Mouse (Mus musculus) naive thymus-derived CD4-positive, alpha-beta T cell, adult 5 months (primary cell): Measurements from ENCODE around the gene Ascl4. TPM values are rescaled to one million over a fixed set of nuclear protein-coding genes. Genes with fewer than 3 reads are reported as not detected.

ENCODE experiments used
- polyA plus RNA-seq: library from polyadenylated mRNA; unstranded; fragments of 100-300 nt; shearing (Covaris generic); gene quantifications from one replicate; pipeline ENCODE4 v1.2.1, GENCODE M21; 2017

The Ascl4 gene
- polyA plus RNA-seq = 0.17 TPM

DNA sequence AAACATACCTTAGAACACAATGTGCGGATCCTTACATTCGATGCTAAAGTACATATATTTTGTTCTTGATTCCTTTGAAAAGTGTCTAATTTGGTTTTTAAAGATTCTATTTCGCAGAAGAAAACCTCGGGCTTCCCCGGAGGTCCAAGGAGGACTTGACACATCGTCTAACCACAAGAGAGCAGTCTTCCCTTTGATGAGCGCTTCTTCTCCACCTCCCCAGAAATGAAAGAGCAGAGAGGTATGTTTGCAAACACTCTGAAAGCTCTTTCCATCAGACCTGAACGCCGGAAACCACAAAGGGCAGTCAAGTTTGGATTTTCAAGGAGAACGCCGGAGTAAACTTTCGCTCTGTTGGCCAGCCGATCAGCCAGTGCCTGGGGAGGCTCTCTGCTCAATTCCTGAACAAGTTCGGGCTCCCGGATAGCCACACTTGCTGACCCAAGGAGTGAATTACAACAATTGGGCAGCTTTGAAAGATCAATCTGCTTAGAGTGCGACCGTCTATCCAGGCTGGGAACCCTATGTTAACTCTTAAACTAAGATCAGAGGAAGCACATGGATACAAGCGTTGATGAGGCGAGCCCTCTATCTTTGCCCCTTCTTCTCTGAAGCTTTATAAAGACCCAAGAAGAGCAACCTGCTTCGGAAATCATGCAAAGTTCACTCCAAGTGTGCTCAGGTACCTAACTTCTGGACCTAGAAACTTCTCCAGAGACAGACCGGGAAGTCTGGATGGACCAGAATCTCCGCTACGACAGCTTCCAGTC lies at the start of gene Ascl4:
Gene Ascl4, plus strand, starts transcription at position 6 of the 770 bp plus-strand sequence.

DNA sequence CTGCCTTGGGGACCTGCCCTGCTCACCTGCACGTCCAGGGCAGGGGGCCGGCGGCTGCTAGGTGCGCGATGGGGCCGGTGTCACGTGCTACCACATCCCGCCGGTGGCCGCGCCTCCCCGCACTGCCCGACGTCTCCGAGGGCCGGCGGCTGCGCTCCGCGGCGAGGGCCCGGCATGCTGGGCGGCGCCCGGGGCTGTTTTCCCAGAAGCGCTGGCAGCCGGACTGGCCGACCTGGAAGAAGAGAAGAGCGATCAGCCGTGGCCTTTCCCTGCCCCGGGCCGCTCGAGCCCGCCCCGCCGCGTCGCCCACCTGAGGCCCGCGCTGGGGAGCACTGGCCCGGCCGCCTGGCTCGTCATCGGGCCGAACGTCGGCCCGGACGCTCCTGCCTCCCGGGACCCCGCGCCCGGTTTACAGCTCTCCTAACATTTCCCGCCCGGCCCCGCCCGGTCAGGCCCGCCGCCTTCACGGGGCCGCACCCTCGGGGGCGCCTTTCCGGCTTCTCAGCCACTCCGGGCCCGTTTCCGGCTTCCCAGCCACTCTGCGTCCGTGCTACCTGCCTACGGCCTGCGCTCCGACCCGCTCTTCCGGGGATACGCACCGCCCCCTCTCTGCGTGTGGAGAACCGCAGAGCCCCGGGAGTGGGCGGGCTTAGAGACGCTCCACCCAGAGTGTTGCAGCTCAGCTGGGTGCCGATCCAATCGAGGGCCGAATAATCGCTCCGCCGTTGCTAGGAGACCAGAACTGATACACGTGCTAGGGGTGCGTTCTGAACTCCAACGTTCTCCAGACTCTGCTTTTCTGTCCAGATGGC lies 10.8 kb upstream of the Ascl4 start, which contains the start of gene Prdm4:
Gene Prdm4, minus strand, starts transcription at position 645 of the 812 bp plus-strand sequence.

DNA sequence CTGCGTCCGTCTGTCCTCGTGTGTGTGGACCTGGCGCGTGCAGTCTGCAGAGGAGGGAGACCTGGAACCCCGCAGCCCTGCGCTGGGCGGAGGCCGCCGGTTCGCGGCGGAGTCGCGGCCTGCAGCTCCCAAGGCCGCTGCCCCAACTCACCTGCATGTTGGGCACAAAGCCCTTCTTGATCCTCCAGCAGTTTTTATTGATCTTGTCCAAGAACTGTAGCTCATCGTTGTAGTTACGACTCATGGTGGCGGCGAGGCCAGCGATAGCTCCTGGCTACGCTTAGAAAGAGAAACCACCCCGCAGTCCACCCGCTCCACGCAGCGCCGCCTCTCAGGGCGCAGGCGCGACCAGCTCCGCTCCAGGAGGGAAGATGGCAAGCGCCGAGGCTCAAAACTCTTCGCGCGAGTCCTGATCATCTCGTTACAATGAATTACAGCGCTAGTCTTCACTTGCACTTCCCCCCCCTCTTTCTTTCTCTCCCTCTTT lies 30.0 kb downstream of the Ascl4 start, which contains the start of gene Rtcb:
Gene Rtcb, minus strand, starts transcription at position 360 of the 487 bp plus-strand sequence.

Other genes with a start within 250 kb of the Ascl4 start
- 53.8 TPM for gene Pwp1, start 98.2 kb upstream of the Ascl4 start, polyA plus RNA-seq
- gene Prdm4, start 10.5 kb upstream of the Ascl4 start, polyA plus RNA-seq = 31.4 TPM
- 98.1 TPM for gene Rtcb, start 30.1 kb downstream of the Ascl4 start, polyA plus RNA-seq
- not detected for gene Bpifc, start 84.2 kb downstream of the Ascl4 start, polyA plus RNA-seq
- 66.9 TPM for gene Fbxo7, start 94.3 kb downstream of the Ascl4 start, polyA plus RNA-seq